Mouse (Mus musculus) CD4-positive, CD25-positive, alpha-beta regulatory T cell, adult 2 months (primary cell): ENCODE measurements around the gene Ak5.
"Not testable (repeated sequence)": the region's sequence is repeated elsewhere in the genome, so short reads cannot be mapped to it uniquely, and the experiment has no call there.

Experiments
- DNase-seq: peaks from one replicate; pipeline ENCODE4 v3.0.0-alpha.2; 2012; ENCODE audit warnings: low read depth, low spot score

Gene Ak5

GRCm38 (mm10) chr3:152475894-152476293 is 192.3 kb downstream of the Ak5 start:
- DNase-seq: no peak

DNA sequence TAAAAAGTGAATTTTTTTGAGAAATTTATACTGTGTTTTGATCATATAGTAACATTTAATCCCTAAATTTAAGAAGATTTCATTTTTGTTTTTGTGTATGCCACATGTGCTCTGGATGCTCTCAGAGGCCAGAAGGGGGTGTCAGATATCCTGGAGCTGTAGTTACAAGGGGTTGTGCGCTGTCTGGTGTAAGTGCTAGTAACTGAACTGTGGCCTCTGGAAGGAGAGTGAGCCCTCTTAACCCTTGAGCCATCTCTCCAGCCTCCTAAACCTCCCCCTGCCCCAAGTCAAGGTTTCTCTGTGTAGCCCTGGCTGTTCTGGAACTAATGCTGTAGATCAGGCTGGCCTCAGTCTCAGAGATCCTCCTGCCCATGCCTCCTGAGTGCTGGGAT is 192.9 kb downstream of the Ak5 start:
- DNase-seq: no peak

- DNase-seq: peak; percentile 83
These were observed 193.4 kb downstream of the Ak5 start for GRCm38 (mm10) chr3:152474582-152475277.

DNA sequence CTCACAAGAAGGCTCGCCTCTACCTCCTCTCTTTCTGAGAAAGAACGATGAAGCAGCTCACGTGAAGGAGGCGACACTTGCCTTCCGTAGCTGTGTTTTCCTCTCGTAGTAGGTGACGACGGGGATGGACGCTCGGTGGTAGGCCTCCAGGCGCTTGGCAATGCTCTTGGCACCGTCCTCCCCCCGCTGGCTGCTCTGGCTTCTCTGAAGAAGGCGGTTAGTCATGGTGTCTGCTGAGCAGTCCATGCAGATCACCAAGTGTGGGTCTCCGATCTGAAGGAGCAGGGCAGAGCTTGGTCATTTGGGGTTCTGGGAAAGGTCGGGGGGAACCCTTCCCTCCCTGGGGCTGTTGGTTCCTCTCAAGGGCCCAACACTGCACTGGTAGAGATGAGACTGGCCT is 195.5 kb downstream of the Ak5 start:
- no peak for DNase-seq

DNA sequence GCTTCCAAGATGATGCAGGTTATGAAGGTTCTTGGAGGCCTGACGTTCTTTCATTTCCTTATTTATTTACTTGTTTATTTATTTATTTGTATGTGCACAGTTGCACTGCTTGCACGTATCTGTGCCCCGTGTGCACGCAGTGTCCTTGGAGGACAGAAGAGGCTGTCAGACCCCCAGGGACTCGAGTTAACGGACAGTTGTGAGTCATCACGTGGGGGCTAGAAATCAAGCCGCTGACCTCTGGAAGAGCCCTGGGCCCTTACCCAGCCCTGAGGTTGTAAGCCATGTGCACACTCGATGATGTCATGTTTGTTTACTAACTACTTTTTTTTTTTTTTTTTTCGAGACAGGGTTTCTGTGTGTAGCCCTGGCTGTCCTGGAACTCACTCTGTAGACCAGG is 197.8 kb downstream of the Ak5 start:
- DNase-seq: no peak

GRCm38 (mm10) chr3:152469423-152470200 is 198.5 kb downstream of the Ak5 start:
- no peak for DNase-seq

GRCm38 (mm10) chr3:152468569-152469041 is 199.6 kb downstream of the Ak5 start:
- no peak for DNase-seq

DNA sequence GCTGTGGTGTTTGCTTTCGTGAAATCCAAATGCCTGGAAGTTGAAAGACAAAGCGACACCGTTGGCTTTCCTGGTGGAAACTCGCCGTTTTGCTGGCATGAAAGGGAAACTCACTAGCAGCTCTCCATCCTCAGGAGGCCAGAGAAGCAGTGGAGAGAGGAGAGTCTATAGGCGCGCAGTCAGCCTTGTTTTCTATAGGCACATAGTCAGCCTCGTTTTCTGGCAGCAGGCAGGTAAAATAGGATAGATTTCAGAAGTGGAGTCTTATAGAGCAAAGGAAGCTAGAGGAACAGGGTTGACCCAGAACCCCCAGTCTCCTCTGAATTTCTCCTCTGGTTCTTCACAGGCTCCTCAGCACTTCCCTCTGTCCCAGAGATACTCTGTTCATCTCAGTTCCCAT is 200.1 kb downstream of the Ak5 start:
- no peak for DNase-seq

DNA sequence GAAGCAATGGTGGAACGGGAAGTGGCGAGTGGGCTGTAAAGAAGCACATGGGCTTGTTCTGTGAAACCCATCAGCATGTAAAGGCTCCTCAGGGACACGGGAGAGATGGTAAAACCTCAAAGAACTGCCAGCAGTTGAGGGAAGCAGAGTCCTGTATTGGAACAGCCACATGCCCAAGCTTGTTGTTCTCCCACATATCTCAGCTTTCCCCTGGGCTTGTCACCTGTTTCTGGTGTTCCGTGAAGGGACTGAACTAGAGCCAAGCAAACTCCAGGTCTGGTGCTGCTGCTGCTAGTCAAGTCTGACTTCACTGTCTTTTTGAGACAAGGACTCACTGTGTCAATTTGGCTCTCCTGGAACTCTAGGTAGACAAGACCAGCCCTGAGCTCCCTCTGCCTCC is 200.8 kb downstream of the Ak5 start:
- no peak for DNase-seq

- DNase-seq: no peak
These were observed 201.3 kb downstream of the Ak5 start for GRCm38 (mm10) chr3:152466849-152467248.

DNA sequence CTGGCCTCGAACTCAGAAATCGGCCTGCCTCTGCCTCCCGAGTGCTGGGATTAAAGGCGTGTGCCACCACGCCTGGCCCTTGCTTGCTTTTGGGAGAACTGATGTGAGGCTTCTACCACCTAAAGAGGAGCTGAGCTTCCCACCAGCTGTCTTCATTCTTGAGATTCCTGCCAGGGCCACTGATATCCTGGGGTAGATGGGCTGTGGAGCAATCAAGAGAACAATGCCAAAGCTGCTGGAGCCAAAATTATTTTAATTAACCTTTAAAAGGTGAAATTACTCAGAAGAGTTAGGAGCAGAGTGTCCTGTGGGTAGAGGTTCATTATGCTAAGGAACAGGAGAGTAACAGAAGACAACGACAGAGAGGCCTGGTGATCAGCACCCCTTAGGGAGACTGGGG is 202.8 kb downstream of the Ak5 start:
- no peak for DNase-seq

GRCm38 (mm10) chr3:152464462-152464861 is 203.7 kb downstream of the Ak5 start:
- no peak for DNase-seq

DNA sequence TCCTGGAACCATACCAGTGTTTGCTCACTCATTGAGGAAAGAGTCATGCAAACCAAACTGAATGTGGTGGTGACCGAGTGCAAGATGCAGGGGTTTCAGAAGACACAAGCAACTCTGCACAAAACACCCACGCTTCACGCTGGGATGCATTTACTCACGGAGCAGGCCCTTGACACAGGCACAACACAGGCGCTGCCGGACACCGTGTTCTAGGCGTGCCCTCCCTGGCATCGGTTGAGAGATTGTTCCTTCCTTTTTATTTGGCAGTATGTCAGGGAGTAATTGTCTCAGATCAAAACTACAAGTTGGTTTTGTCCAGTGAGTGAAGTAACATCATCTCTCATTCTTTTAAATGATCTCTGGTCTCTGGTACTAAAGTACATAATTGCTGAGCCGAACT is 205.3 kb downstream of the Ak5 start:
- DNase-seq: no peak

DNA sequence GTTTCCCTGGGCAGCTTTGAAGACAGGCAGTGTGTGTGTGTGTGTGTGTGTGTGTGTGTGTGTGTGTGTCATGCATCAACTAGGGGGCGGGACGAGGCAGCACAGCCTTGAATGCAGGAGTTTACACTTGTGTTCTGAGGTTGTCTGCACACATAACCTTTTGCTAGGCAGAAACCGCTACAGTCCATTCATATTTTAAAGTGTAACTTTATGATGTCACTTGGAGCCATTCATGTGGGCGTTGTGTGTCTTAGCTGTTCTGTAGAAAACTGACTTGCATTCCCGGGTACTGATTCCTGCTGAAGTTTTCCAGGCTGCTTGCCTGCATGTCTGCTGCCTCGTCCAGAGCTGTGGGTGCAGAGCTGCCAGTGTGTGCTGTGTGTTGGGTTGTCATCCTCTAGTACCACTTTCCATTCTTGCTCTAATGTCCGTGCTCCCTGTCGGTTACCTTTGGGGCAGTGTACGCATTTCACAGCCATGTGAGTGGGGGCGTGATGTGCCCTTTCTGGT is 206.1 kb downstream of the Ak5 start:
- DNase-seq: no peak

DNA sequence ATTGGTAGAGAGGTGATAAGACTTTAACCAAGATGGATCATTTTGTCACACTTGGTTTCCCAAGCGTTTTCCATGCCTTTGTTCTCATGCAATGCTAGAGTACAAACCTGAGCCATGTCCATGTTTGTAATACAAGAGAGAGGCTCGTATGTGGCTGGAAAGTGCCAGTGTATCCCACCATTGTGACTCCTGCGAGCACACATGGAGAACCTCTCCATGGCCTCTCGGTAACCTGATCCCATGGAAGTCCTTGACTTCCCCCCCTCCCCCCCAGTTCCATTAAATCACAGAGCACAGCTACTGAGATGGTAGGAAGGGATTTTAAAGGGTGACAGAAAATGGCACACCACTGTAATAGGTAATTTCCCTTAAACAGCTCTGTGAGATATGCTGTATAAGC is 207.4 kb downstream of the Ak5 start:
- no peak for DNase-seq

DNA sequence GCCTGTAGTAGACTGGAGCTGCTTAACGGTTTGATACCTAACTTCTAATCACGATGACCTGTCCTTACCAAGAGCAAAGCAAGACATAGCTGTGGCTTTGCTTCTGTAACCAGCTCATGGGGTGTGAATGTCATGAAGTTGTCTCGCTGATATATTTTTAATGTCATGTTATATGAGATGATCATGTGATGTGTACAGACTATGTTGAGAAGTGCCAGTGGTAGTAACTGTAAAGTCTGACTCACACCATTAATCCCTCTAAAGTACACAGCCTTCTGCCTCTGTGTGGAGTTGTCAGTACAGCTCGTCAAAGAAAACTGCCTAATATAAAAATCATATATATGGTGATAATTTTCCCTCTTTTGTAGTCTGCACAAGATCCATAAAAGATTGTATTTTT is 209.3 kb downstream of the Ak5 start:
- not testable (repeated sequence) for DNase-seq

GRCm38 (mm10) chr3:152457308-152458035 is 210.7 kb downstream of the Ak5 start:
- no peak for DNase-seq

DNA sequence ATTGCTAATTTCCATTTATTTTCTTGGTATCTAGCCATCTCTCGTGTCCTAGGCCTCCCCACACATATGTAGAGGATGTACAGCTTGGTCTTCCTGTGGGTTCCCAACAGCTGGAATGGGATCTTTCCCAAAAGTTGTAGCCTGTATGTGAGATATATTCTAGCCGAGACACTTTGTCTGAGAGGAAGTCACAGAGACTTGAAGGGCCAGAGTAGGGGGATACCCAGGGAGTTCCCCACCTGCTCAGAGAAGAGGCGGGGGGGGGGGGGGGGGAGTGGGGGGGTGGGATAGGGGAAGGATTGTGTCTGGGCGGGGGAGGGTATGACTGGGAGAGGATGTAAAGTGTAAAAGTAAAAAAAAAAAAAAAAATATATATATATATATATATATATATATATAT is 215.0 kb downstream of the Ak5 start:
- peak; percentile 24 for DNase-seq

- DNase-seq: no peak
These were observed 221.2 kb downstream of the Ak5 start for GRCm38 (mm10) chr3:152446966-152447365.

- DNase-seq: peak; percentile 17
These were observed 224.0 kb downstream of the Ak5 start for GRCm38 (mm10) chr3:152444114-152444513.

DNA sequence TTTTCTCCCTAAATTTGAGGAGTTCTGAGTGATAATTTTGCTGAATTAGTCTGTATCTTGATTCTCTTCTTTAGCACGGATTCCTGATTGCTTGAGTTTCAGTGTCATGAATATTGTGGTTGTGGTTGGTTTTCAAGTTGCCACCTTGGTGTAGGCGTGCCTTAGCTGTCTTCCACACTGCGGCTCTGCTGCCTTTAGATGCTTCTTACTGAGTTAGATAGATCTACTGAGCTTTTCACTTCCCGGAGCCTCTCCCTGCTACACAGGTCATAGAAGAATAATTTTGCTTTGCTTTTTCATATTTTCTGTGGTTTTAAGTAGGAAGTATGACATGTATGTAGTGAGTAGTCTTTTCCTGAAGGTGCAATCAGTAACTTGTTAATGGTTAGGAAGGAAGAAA is 225.4 kb downstream of the Ak5 start:
- peak; percentile 41 for DNase-seq

- DNase-seq: no peak
These were observed 230.1 kb downstream of the Ak5 start for GRCm38 (mm10) chr3:152438068-152438467.
